Mouse (Mus musculus) left cerebral cortex, adult 18-20 months (tissue): Measurements from ENCODE around the gene Il1r2. TPM values are rescaled to one million over a fixed set of nuclear protein-coding genes. Genes with fewer than 3 reads are reported as not detected.

Experiments
- DNase-seq, 2 experiments: peaks; one replicate each; pipeline ENCODE4 v3.0.0; 2021 to 2022; ENCODE audit warnings: low spot score in 2 of 2, mixed read lengths in 1 of 2
- total RNA-seq, 2 experiments: library from RNA; stranded (reverse); gene quantifications; 2 replicates each; pipeline ENCODE4 v1.2.3; 2021

Il1r2 gene
- total RNA-seq, 2 experiments from 2014 or later, result 0.46 TPM; not detected in 1

GRCm38 (mm10) chr1:40059122-40059774 is 14.6 kb upstream of the Il1r2 start:
- no peak for DNase-seq

DNA sequence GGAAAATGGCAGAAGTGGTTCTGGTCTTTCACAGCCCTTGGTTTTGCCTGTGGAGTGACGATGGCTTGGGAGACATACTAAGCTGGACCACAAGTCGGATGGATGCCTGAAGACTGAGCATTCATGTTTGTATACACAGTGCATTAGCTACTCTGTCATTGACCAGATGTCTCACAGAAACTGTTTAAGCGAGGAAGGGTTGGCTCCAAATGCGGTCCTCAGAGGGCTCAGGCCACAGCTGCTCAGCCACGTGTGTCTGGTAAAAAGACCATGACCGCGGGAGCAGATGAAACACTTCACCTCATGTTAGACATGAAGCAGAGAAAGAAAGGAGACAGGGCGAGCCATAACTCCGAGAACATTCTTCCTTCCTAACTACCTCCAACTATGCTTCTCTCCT is 12.5 kb upstream of the Il1r2 start:
- DNase-seq, result no peak

DNA sequence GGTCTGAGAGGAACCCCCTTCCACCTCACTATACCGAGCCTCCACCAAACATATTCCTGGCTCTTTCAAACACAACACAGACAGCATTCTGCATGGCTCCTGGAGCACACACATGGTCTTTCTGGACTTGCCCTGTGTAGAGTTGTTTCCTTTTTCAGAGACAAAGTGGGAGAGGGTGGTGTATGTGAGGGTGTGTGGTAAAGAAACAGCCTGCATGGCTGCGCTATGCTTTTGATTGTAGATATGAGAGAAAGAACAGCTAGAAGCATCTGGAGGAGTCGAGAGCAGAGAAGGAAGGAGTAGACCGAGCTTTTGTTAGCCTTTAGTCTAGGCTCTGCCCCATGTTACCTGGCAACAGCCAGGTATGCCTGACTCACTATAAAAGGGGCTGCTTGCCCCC is 10.5 kb upstream of the Il1r2 start:
- no peak for DNase-seq

GRCm38 (mm10) chr1:40064508-40064907 is 9.4 kb upstream of the Il1r2 start:
- DNase-seq, result no peak

DNA sequence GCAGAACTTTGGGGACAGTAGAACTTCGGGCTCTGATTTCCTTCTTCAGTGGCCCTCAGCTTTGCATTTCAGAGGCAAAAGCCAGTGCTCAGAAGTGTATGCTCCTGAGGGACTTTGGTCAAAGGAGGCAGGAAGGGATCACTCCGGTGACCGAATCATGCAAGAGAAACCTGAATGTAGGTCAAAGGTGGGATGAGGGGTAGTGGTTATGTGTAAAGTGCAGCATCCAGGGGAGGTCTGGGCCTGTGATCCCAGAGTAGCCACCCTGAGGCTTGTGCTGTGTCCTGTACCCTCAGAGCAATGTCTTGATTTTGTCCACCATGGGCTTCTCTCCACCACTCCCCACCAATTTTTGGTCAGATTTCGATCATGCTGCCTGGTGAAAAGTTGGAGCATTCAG is 1.3 kb upstream of the Il1r2 start:
- DNase-seq, result no peak

DNA sequence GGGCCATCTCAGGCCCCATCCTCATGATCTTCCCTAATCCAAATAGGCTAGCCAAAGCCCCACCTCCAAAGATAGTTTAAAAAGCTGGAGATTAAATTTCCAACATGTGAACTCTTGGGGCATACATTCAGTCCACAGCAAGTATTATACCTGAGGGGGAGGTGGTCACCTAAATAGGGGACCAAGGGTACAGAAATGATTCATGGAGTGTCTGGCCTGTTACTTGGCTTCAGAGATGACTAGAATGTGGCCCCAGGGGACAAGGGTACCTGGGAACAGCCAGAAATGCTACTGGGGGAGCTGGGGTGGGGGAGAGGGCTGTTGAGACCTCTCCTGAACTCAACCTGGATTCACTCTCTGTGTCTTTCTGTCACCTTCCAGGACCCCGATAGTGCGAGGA is 3.4 kb downstream of the Il1r2 start:
- no peak for DNase-seq

GRCm38 (mm10) chr1:40081041-40081440 is 7.2 kb downstream of the Il1r2 start:
- DNase-seq, result no peak

- no peak for DNase-seq
These were observed 10.5 kb downstream of the Il1r2 start for GRCm38 (mm10) chr1:40084386-40084785.

GRCm38 (mm10) chr1:40085403-40086182 is 11.7 kb downstream of the Il1r2 start:
- DNase-seq, result peak; percentile 69 to 79

DNA sequence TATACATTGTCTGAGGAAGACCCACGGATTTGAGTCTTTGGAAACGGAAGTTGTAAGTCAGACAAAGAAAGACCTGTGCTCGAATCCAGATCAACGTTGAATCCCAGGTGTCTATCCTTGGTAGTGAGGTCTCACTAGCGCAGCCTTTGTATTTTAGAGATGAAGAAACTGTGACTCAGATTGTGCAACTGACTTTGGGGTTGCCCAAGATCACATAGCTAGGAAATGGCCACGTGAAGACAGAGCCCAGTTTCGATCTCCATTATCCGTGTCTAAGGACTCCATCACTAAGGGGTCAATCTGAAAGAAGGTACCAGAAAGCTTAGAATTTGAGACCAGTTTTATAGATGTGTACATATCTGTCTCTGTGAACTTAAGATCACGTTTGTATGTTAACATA is 17.3 kb downstream of the Il1r2 start:
- DNase-seq, result no peak

- DNase-seq, result no peak
These were observed 18.7 kb downstream of the Il1r2 start for GRCm38 (mm10) chr1:40092541-40092940.

- no peak for DNase-seq
These were observed 20.9 kb downstream of the Il1r2 start for GRCm38 (mm10) chr1:40094601-40095304.

- DNase-seq, result peak in 1 of 2 experiments; percentile 13
These were observed 21.7 kb downstream of the Il1r2 start for GRCm38 (mm10) chr1:40095585-40095984.

GRCm38 (mm10) chr1:40106306-40106705 is 32.4 kb downstream of the Il1r2 start:
- no peak for DNase-seq

- no peak for DNase-seq
These were observed 32.8 kb downstream of the Il1r2 start for GRCm38 (mm10) chr1:40106719-40107118.

DNA sequence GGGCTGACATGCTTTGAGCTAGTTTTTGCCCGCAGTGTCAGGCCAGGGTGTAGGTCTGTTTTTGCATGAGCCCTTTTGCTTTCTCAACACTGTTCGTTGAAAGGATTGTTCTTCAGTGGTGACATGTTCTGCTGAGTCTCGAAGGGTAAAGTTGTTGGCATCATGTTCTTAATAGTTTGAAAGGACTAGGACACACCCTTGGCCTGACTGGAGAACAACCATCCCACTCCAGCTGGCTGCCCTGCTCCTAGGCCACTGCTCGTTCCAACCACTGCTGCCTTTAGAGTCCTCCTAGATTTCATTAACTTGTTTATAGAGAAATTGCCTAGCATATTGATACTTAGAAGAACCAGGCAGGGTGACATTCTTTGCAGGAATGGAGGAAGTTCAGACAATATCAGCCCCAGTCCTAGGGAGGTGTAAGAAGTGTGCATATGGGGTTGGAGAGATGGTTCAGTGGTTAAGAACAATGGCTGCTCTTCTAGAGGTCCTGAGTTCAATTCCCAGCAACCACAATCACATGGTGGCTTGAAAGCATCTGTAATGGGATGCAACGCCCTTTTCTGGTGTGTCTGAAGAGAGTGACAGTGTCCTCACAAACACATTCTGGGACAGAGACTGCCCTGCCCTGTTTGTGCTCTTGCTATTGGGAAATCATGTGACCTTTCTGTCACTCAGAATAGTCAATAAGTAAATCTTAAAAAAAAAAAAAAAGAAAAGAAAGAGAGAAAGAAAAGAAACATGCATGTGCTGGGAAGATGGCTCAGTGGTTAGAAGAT is 34.3 kb downstream of the Il1r2 start:
- no peak for DNase-seq

DNA sequence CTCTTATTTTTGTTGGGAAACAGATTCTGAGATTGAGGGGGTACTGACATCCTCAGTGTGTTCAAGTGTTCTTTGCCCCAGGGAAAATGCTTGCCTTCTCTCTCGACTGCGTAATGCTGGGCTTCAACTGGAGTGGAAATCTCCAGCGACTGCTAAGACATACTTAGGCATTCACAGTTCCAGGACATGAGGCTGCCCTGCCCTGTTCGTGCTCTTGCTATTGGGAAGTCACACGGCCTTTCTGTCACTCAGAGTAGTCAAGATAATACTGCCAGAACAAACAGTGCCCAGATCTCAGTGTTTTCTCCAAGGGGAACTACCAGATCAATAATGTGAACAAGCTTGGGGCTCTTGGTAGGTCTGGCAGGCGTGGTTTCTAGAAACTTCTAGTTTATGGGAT is 35.9 kb downstream of the Il1r2 start:
- no peak for DNase-seq

GRCm38 (mm10) chr1:40115271-40115670 is 41.4 kb downstream of the Il1r2 start:
- peak; percentile 16 to 65 for DNase-seq

- peak; percentile 80 to 87 for DNase-seq
These were observed 42.5 kb downstream of the Il1r2 start for GRCm38 (mm10) chr1:40116422-40116821.

- DNase-seq, result no peak
These were observed 43.7 kb downstream of the Il1r2 start for GRCm38 (mm10) chr1:40117565-40117964.

DNA sequence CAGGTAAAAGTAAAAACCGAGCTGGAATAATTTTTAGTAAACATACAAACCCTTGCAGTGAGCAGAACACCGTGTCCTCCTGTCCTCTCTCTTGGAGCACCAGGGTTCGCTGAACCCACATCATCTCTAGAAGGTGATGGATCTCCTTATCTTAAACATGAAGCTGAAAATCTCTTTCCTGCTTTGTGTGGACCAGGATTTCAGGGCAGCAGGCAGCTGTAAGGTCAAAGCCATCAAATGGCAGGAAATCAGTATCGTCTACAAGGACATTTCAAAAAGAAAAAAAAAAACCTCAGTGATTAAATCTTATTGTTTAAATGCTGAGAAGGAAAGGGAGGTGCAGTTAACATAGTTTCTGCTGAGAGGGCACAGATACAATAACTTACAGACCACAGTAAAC is 50.4 kb downstream of the Il1r2 start:
- no peak for DNase-seq
